ENCODE assay signal across 21 mouse cellular contexts in the genomic region with DNA sequence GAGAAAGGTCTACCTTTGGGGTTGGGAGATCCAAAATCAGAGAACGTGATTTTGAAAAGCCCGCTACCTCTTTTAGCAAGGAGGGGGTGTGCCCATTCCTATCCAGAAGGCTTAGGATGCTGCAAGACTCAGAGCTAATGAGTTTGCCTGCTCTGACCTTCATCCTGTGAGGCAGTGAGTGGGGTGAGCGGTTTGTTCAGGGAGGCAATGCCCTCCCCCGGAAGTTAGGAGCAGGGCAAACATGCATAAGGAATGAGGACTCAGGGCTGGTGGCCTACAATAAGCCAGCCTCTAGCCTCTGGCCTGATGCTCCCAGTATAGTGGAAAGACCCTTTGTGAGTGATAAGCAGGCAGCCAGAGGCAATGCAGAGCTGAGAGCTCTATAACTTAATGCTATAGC.
"Had no signal": no experiment of that assay in that cellular context is flagged by ENCODE, and none has a peak within 500 bp of the region (broad histone marks: within the 10 kb centered on the region; RNA-seq: fewer than 3 reads in every experiment).

No protein-coding gene starts in this region.

- H3K9me3 ChIP-seq: limb, embryonic 10.5 days; limb, embryonic 13.5 days; liver, embryonic 12.5 days; liver, embryonic 15.5 days; lung, embryonic 15.5 days; neural tube, embryonic 12.5 days; neural tube, embryonic 15.5 days; stomach, embryonic 15.5 days had no signal

- H3K4me2 ChIP-seq: limb, embryonic 13.5 days; liver, embryonic 12.5 days; liver, embryonic 15.5 days; lung, embryonic 15.5 days; neural tube, embryonic 12.5 days; neural tube, embryonic 15.5 days; stomach, embryonic 15.5 days had no signal

- H3K36me3 ChIP-seq: limb, embryonic 10.5 days; limb, embryonic 13.5 days; liver, embryonic 12.5 days; liver, embryonic 15.5 days; lung, embryonic 15.5 days; neural tube, embryonic 12.5 days; neural tube, embryonic 15.5 days; stomach, embryonic 15.5 days had no signal

- H3K27me3 ChIP-seq: limb, embryonic 13.5 days; liver, embryonic 12.5 days; liver, embryonic 15.5 days; lung, embryonic 15.5 days; megakaryocyte, embryonic 14.5 days; neural tube, embryonic 12.5 days; neural tube, embryonic 15.5 days; stomach, embryonic 15.5 days had no signal

- DNase-seq: kidney, adult 2 months; kidney, postnatal 25 days; liver; lung, adult 18-20 months; lung, postnatal 10 days; lung, postnatal 36 days; right cerebral cortex, adult 18-20 months; right cerebral cortex, postnatal 25 days; spleen, adult 18-20 months; thymus, postnatal 25 days had no signal

- H3K4me3 ChIP-seq: limb, embryonic 10.5 days; limb, embryonic 13.5 days; liver, embryonic 12.5 days; liver, embryonic 15.5 days; lung, embryonic 15.5 days; neural tube, embryonic 12.5 days; neural tube, embryonic 15.5 days; stomach, embryonic 15.5 days had no signal

- H3K4me1 ChIP-seq: limb, embryonic 10.5 days; limb, embryonic 13.5 days; liver, embryonic 12.5 days; liver, embryonic 15.5 days; lung, embryonic 15.5 days; megakaryocyte, embryonic 14.5 days; neural tube, embryonic 12.5 days; stomach, embryonic 15.5 days had no signal

- H3K9ac ChIP-seq: limb, embryonic 13.5 days; liver, embryonic 12.5 days; liver, embryonic 15.5 days; lung, embryonic 15.5 days; neural tube, embryonic 12.5 days; neural tube, embryonic 15.5 days; stomach, embryonic 15.5 days had no signal

- H3K27ac ChIP-seq: kidney, postnatal 0 days; limb, embryonic 10.5 days; limb, embryonic 13.5 days; liver, embryonic 12.5 days; liver, embryonic 15.5 days; lung, embryonic 15.5 days; neural tube, embryonic 12.5 days; stomach, embryonic 15.5 days had no signal

- ATAC-seq: intestine, postnatal 0 days; liver, embryonic 12.5 days had no signal
